Mouse (Mus musculus): ENCODE results near the gene Trex1.

- TF ChIP-seq ZNF384 (IDR thresholded peaks at IDR 0.05; ENCODE audit: low read depth, low read length) (no peak), ZC3H11A (IDR thresholded peaks at IDR 0.05; ENCODE audit: borderline replicate concordance, low read depth, low read length) (no peak), HCFC1 (IDR thresholded peaks at IDR 0.05; ENCODE audit: borderline replicate concordance, insufficient read depth, low read length) (no peak), MAFK (IDR thresholded peaks at IDR 0.05; ENCODE audit: insufficient read depth, low read depth, low read length) (no peak)
These were observed 6.9 kb downstream of the Trex1 start for GRCm38 (mm10) chr9:109052490-109053260.

All from ES-E14 (cell line).